Mouse (Mus musculus): ENCODE results near the gene Man1a.

Man1a gene

GRCm38 (mm10) chr10:54017904-54018454 is 58.4 kb downstream of the Man1a start:
- DNase-seq (ENCODE audit: low read depth, low spot score), result peak; percentile 13

DNA sequence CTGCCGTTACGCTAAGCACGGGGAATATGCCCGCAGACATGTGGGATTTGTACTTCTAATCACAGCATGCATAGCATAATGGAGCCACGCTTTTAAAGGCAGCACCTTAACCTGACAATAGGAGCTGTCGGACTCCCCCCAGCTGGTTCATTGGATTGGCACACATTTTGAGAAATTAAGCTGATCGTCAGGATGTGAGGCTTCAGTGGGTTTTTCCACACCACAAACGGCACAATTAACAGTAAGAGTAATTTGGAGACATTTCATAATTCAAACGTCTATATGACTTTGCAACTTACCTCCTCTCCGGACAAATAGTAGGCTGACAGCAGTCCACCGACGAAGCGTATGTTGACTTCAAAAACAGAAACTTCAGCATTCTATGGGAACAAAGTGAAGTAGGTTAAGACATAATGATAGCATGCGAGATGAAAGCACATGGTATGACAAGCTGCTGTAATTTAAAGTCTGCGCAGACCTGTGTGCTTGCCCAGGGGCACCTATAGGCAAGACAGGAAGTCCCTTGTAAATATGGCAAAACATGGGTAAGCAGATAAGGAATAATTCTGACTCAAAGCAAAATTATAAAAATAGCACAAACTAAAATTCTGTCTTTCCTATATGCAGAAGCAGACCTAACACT is 62.2 kb downstream of the Man1a start:
- DNase-seq (ENCODE audit: low read depth, low spot score), result no peak

GRCm38 (mm10) chr10:54013143-54013791 is 63.1 kb downstream of the Man1a start:
- no peak for DNase-seq (ENCODE audit: low read depth, low spot score)

DNA sequence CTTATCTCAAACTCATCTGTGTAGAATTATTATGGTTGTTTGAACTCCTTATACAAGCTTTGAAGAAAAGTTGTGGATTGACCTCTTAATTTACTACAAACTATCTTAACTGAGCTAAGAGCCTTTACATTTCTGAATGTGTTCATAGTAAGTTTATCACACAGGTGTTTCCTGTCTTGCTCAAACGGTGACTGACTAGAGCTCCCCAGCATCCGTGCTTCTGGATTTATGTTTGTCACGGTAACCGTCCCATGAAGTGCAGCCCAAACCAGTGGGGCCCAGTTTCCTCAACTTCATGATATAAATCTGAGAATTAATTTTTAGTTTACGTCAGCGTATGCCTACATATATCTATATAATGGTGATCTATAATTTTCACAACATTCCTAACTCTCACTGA is 67.3 kb downstream of the Man1a start:
- DNase-seq (ENCODE audit: low read depth, low spot score), result no peak

DNA sequence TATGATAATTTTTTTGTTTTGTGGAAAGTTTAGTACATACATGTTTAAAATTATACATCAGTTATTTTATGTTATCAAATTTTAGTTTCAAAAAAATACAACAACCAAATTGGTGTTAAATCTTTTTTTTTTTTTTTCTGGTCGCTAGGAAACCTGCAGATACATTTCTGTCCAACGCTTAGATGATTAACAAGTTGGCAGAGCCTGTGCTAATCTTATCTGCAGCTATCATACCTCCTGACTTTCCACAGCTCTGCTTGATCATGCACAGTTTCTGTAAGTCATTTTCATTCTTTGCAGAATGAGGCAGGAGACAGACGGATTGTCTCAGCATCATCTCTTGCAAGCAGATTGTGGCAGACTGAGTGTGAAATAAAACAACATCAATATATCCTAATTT is 69.5 kb downstream of the Man1a start:
- DNase-seq (ENCODE audit: low read depth, low spot score), result no peak

DNA sequence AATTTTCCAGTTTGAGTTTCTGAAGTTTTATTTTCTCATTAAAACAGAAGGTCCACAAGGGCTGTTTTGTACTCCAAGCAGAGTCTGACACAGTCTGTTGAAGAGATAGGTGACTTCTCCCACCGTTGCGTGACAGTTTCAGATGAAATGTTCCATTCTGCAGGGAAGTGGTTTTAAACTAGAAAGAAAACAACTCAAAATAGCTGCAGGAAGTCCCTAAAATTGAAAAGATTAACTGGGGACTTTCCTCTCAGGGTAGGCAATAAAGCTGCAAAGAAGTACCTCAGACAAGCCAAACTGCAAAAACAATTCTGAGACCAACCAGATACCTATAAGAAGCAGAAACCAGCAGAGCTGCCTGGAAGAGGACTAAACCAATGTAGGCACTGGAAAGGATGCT is 70.6 kb downstream of the Man1a start:
- DNase-seq (ENCODE audit: low read depth, low spot score), result no peak

DNA sequence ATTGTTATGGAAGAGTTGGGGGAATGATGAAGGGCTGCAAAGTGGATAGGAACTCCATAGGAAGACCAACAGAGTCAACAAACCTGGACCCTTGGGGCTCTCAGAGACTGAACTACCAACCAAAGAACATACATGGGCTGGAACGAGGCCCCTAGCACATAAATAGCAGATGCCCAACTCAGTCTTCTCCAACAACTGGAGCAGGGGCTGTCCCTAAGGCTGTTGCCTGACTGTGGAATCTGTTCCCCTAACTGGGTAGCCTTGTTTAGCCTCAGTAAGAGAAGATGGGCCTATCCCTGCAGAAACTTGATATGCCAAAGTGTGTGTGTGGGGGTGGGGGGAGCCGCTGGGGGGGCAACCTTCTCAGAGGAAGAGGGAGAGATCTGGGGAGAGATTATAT is 73.5 kb downstream of the Man1a start:
- no peak for DNase-seq (ENCODE audit: low read depth, low spot score)

GRCm38 (mm10) chr10:53997301-53997700 is 79.1 kb downstream of the Man1a start:
- DNase-seq (ENCODE audit: low read depth, low spot score), result no peak

- DNase-seq (ENCODE audit: low read depth, low spot score), result no peak
Observed at GRCm38 (mm10) chr10:53996216-53996615, 80.2 kb downstream of the Man1a start.

GRCm38 (mm10) chr10:53994591-53994990 is 81.8 kb downstream of the Man1a start:
- no peak for DNase-seq (ENCODE audit: low read depth, low spot score)

DNA sequence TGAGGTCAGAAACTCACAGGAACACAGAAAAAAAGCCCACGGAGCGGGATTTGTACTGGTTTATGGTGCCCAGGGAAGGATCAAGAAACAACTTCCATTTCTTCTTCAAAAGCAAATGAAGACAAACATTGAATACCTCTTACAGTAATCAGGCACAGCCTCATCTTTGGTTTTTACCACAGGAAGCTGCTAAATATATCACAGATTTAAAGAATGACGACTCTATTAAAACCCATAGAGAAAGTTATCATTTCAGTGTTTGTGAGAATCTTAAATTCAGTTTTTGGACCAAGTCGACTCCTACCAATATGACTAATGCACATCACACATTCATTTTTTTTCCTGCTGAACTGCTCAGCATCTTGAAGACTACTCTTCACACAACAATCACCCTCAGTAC is 86.0 kb downstream of the Man1a start:
- no peak for DNase-seq (ENCODE audit: low read depth, low spot score)

GRCm38 (mm10) chr10:53984894-53985293 is 91.5 kb downstream of the Man1a start:
- no peak for DNase-seq (ENCODE audit: low read depth, low spot score)

DNA sequence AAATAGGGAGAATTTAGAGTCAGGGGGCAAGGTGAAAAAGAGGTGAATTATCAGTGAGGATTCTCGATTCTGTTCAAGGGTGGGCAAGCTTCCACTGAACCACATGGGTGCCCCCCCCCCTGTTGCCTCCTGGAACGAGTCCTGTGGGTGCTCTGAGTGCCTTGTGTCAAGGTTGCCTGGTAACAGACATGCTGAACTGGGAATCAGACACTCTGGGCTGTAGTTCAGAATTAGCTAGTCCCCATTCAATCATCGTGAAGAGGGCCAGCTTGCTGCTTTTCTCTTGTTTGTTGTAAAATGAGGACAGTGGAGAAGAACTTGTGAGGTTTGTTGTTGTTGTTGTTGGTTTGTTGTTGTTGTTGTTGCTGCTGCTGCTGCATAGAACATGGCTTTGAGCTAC is 92.3 kb downstream of the Man1a start:
- no peak for DNase-seq (ENCODE audit: low read depth, low spot score)

GRCm38 (mm10) chr10:53978647-53979046 is 97.8 kb downstream of the Man1a start:
- DNase-seq (ENCODE audit: low read depth, low spot score), result no peak

GRCm38 (mm10) chr10:53974180-53974579 is 102.2 kb downstream of the Man1a start:
- no peak for DNase-seq (ENCODE audit: low read depth, low spot score)

- no peak for DNase-seq (ENCODE audit: low read depth, low spot score)
Observed at GRCm38 (mm10) chr10:53959759-53960158, 116.7 kb downstream of the Man1a start.

- DNase-seq (ENCODE audit: low read depth, low spot score), result no peak
Observed at GRCm38 (mm10) chr10:53941597-53941996, 134.8 kb downstream of the Man1a start.

GRCm38 (mm10) chr10:53938199-53938598 is 138.2 kb downstream of the Man1a start:
- no peak for DNase-seq (ENCODE audit: low read depth, low spot score)

DNA sequence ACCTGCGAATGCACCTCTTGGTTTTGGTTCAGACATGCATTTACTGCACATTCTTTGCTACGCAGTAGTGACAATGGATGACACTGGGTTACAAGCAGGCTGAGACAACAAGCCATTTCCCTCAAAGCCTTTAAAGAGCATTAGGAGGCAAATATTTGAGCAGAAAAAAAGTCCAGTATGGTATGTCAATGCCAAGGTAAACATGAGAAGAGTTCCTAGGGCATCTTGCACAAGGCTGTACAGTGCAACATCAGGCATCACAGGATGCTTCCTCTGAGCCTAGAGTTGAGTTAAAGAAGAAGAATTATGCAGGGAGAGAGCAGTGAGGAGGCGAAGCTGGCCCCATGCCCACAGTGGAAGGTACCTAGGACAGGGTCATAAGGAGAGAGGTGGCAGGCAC is 140.3 kb downstream of the Man1a start:
- DNase-seq (ENCODE audit: low read depth, low spot score), result no peak

DNA sequence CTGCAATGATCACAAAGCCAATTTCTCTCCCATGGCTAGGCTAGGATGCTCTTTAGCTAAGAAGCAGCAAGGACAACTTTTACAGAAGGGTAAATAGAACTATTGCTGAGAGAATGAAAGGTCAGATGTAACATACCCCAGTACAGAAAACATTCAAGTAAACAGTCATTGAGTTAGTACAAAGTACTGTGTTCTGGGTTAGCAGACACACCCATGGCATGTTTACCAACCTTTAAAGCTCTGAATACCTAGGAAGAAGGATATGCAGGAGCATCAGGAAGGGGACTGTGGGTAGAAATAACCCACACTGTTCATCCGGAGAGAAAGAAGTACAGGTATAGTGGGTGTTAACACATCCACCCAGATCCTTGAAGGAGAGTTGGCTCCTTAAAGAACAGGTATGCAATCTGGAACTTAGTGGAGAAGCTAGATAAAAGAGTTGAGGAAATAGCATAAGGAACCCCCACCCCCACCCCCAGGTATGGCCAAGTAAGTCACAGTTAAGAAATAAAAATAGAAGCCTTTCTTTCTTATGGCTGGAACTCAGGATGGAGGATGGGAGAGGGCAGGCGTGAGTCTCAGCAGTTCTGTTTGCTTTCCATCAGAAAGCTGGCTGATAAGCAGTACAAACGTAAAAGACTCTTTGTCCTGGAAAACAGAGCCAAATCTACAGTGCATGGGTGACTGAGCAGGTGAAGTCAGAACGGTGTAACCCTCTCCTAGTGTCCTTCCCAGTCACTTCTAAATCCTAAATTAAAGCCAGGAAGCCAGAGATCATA is 146.5 kb downstream of the Man1a start:
- DNase-seq (ENCODE audit: low read depth, low spot score), result no peak

- DNase-seq (ENCODE audit: low read depth, low spot score), result no peak
Observed at GRCm38 (mm10) chr10:53927904-53928303, 148.5 kb downstream of the Man1a start.

GRCm38 (mm10) chr10:53925456-53925855 is 151.0 kb downstream of the Man1a start:
- no peak for DNase-seq (ENCODE audit: low read depth, low spot score)

GRCm38 (mm10) chr10:53922236-53922635 is 154.2 kb downstream of the Man1a start:
- no peak for DNase-seq (ENCODE audit: low read depth, low spot score)
